Comparison of ENCODE assay signal across 13 mouse cellular contexts in genomic region chr14:77574436-77574835, GRCm38 (mm10).
DNase-seq lines count a peak whose midpoint lies in the region; ATAC-seq lines count a peak whose summit lies in the region.
"Had no signal": no experiment of that assay in that cellular context is flagged by ENCODE, and none has a peak within 500 bp of the region (broad histone marks: within the 10 kb centered on the region; RNA-seq: fewer than 3 reads in every experiment).

No protein-coding gene starts in this region.

- no peaks in the 10 kb centered on the region for H3K27me3 ChIP-seq in hindbrain, embryonic 14.5 days (ENCODE audit: control insufficient read depth, insufficient read depth, low read length)
- H3K27me3 ChIP-seq in hindbrain, embryonic 11.5 days (ENCODE audit: control insufficient read depth, insufficient read depth, low read length), result no peaks in the 10 kb centered on the region
- H3K27me3 ChIP-seq: liver, embryonic 13.5 days had no signal

- no peaks in the 10 kb centered on the region; the same call in 1 of the 2 replicates for H3K4me1 ChIP-seq in hindbrain, embryonic 14.5 days (replicated peaks; ENCODE audit: control insufficient read depth, insufficient read depth, low read length)
- no peaks in the 10 kb centered on the region for H3K4me1 ChIP-seq in hindbrain, embryonic 11.5 days (replicated peaks; ENCODE audit: control insufficient read depth, insufficient read depth, low read length)
- H3K4me1 ChIP-seq: liver, embryonic 13.5 days had no signal

- H3K36me3 ChIP-seq in hindbrain, embryonic 14.5 days (replicated peaks; ENCODE audit: control insufficient read depth, insufficient read depth), result no peaks in the 10 kb centered on the region
- no peaks in the 10 kb centered on the region for H3K36me3 ChIP-seq in hindbrain, embryonic 11.5 days (ENCODE audit: control insufficient read depth, insufficient read depth, low read length)
- H3K36me3 ChIP-seq: liver, embryonic 13.5 days had no signal

- DNase-seq in hindbrain, embryonic 14.5 days (ENCODE audit: low spot score), result no peak
- no peak for DNase-seq in hindbrain, embryonic 11.5 days (ENCODE audit: low spot score)
- DNase-seq in 3T3-L1 (ENCODE audit: low read depth, low spot score) (peak; percentile 40), liver (no peak)
- peak; percentile 45 for DNase-seq in embryo, embryonic 10.5 days (ENCODE audit: low spot score)
- peak; percentile 41 for DNase-seq in mesoderm, embryonic 11.5 days (ENCODE audit: low read depth, low spot score)
- no peak for DNase-seq in thymus, postnatal 25 days
- no peak for DNase-seq in right cerebral cortex, adult 2 months (ENCODE audit: low spot score in 2 of 2)
- DNase-seq: liver, embryonic 13.5 days; right cerebral cortex, postnatal 25 days; thymus, adult 2 months had no signal

- WGBS in hindbrain, embryonic 14.5 days, result 33% methylated on average over 3 of the region's 3 CpGs
- WGBS in hindbrain, embryonic 11.5 days, result 31% methylated on average over 3 of the region's 3 CpGs

- no peak overlapping the region for H3K9ac ChIP-seq in hindbrain, embryonic 14.5 days
- no peak overlapping the region for H3K9ac ChIP-seq in hindbrain, embryonic 11.5 days (ENCODE audit: low read depth, low read length)
- H3K9ac ChIP-seq: liver, embryonic 13.5 days had no signal

- peak overlapping the region; percentile 4; the same call in 1 of the 2 replicates for H3K27ac ChIP-seq in hindbrain, embryonic 14.5 days
- H3K27ac ChIP-seq in hindbrain, embryonic 11.5 days (ENCODE audit: low read depth, low read length), result no peak overlapping the region
- H3K27ac ChIP-seq: liver, embryonic 13.5 days had no signal

- H3K4me3 ChIP-seq in hindbrain, embryonic 14.5 days (replicated peaks; ENCODE audit: low read length), result no peak overlapping the region
- H3K4me3 ChIP-seq in hindbrain, embryonic 11.5 days (ENCODE audit: low read depth, low read length), result no peak overlapping the region
- H3K4me3 ChIP-seq: liver, embryonic 13.5 days; myocyte had no signal

- H3K4me2 ChIP-seq in hindbrain, embryonic 14.5 days (replicated peaks), result no peak overlapping the region
- no peak overlapping the region for H3K4me2 ChIP-seq in hindbrain, embryonic 11.5 days (replicated peaks; ENCODE audit: low read depth, low read length)
- H3K4me2 ChIP-seq: liver, embryonic 13.5 days had no signal

- H3K9me3 ChIP-seq in hindbrain, embryonic 14.5 days (ENCODE audit: control insufficient read depth, low read length), result no peaks in the 10 kb centered on the region
- no peaks in the 10 kb centered on the region for H3K9me3 ChIP-seq in hindbrain, embryonic 11.5 days (ENCODE audit: control insufficient read depth, low read length)
- H3K9me3 ChIP-seq: liver, embryonic 13.5 days had no signal

- ATAC-seq in hindbrain, embryonic 14.5 days (ENCODE audit: low FRiP score), result no peak
- no peak for ATAC-seq in hindbrain, embryonic 11.5 days (ENCODE audit: low FRiP score)
- ATAC-seq: activated CD4-positive, CD25-positive, alpha-beta regulatory T cell, adult 4 months had no signal

Comparison
In these comparisons a context has a peak if more than half of its experiments do, and no peak if none do; other contexts are left out.
1. DNase-seq: peak in 3T3-L1 (single experiment), embryo, embryonic 10.5 days (single experiment) and mesoderm, embryonic 11.5 days (single experiment); none in hindbrain, embryonic 14.5 days (single experiment), hindbrain, embryonic 11.5 days (single experiment), thymus, postnatal 25 days (single experiment), liver (single experiment) and right cerebral cortex, adult 2 months (0 of 2).